Mouse (Mus musculus) adrenal gland, postnatal 36 days (tissue): ENCODE data around the gene Dgkh. TPM values are rescaled to one million over a fixed set of nuclear protein-coding genes. Genes with fewer than 3 reads are reported as not detected.

Experiments
- DNase-seq, 2 experiments: peaks; one replicate each; pipeline ENCODE4 v3.0.0; 2021; ENCODE audit warnings: mixed read lengths in 1 of 2
- total RNA-seq, 2 experiments: library from RNA; stranded (reverse); gene quantifications; 2 replicates each; pipeline ENCODE4 v1.2.3; 2021

Dgkh gene
- total RNA-seq, 2 experiments from 2014 or later, result 7.4 to 14.4 TPM

- DNase-seq, result no peak
Measured at GRCm38 (mm10) chr14:78674606-78675005, 58.0 kb downstream of the Dgkh start.

- peak in 1 of 2 experiments; percentile 25 for DNase-seq
Measured at GRCm38 (mm10) chr14:78669986-78670385, 62.6 kb downstream of the Dgkh start.

- DNase-seq, result peak; percentile 76 to 83
Measured at GRCm38 (mm10) chr14:78668291-78668690, 64.3 kb downstream of the Dgkh start.

GRCm38 (mm10) chr14:78667763-78668162 lies 64.8 kb downstream of the Dgkh start:
- DNase-seq, result no peak

- DNase-seq, result no peak
Measured at GRCm38 (mm10) chr14:78662641-78663040, 69.9 kb downstream of the Dgkh start.

- DNase-seq, result no peak
Measured at GRCm38 (mm10) chr14:78661462-78661861, 71.1 kb downstream of the Dgkh start.

GRCm38 (mm10) chr14:78658697-78659096 lies 73.9 kb downstream of the Dgkh start:
- no peak for DNase-seq

GRCm38 (mm10) chr14:78656832-78657626 lies 75.5 kb downstream of the Dgkh start:
- no peak for DNase-seq

GRCm38 (mm10) chr14:78654939-78655556 lies 77.5 kb downstream of the Dgkh start:
- no peak for DNase-seq

- no peak for DNase-seq
Measured at GRCm38 (mm10) chr14:78654196-78654595, 78.4 kb downstream of the Dgkh start.

- DNase-seq, result no peak
Measured at GRCm38 (mm10) chr14:78653333-78653732, 79.2 kb downstream of the Dgkh start.

- no peak for DNase-seq
Measured at GRCm38 (mm10) chr14:78651696-78652095, 80.9 kb downstream of the Dgkh start.

- DNase-seq, result no peak
Measured at GRCm38 (mm10) chr14:78650379-78651095, 82.0 kb downstream of the Dgkh start.

- DNase-seq, result no peak
Measured at GRCm38 (mm10) chr14:78649525-78650274, 82.9 kb downstream of the Dgkh start.

GRCm38 (mm10) chr14:78645622-78646021 lies 87.0 kb downstream of the Dgkh start:
- DNase-seq, result no peak

GRCm38 (mm10) chr14:78641314-78641713 lies 91.3 kb downstream of the Dgkh start:
- DNase-seq, result no peak

GRCm38 (mm10) chr14:78639691-78640090 lies 92.9 kb downstream of the Dgkh start:
- no peak for DNase-seq

- no peak for DNase-seq
Measured at GRCm38 (mm10) chr14:78635612-78636400, 96.8 kb downstream of the Dgkh start.

- DNase-seq, result no peak
Measured at GRCm38 (mm10) chr14:78632747-78633146, 99.8 kb downstream of the Dgkh start.

GRCm38 (mm10) chr14:78630923-78631875 lies 101.4 kb downstream of the Dgkh start:
- no peak for DNase-seq
